Mouse (Mus musculus) kidney, adult 2 months (tissue): ENCODE data around the gene Vsig10l. TPM values are rescaled to one million over a fixed set of nuclear protein-coding genes. Genes with fewer than 3 reads are reported as not detected.

Experiments used
- DNase-seq: peaks from one replicate; pipeline ENCODE4 v3.0.0; 2021
- H3K27ac ChIP-seq: fragments of 200-500 bp; 2 replicates; pipeline ENCODE4 v1.5.1; 2012; ENCODE audit warnings: low read depth, low read length, control low read depth, inconsistent platforms; ENCODE audit not compliant: insufficient read depth
- H3K27me3 ChIP-seq: fragments of 200-500 bp; replicated peaks from 2 replicates; pipeline ENCODE4 v1.6.1; 2012; ENCODE audit warnings: mild to moderate bottlenecking, moderate library complexity, low read length, inconsistent platforms; ENCODE audit not compliant: control insufficient read depth, insufficient read depth
- H3K36me3 ChIP-seq: fragments of 200-500 bp; 2 replicates; pipeline ENCODE4 v1.6.1; 2012; ENCODE audit warnings: mild to moderate bottlenecking, moderate library complexity, low read length, inconsistent platforms; ENCODE audit not compliant: control insufficient read depth, insufficient read depth
- H3K4me1 ChIP-seq: fragments of 200-500 bp; 2 replicates; pipeline ENCODE4 v1.6.1; 2011; ENCODE audit warnings: low read length; ENCODE audit not compliant: control insufficient read depth, insufficient read depth
- H3K4me3 ChIP-seq: fragments of 200-500 bp; 2 replicates; pipeline ENCODE4 v1.5.1; 2011; ENCODE audit warnings: mild to moderate bottlenecking, low read depth, low read length, control low read depth; ENCODE audit not compliant: insufficient read depth
- CTCF ChIP-seq: fragments of 200-500 bp; conservative IDR thresholded peaks from 2 replicates; pipeline ENCODE4 v1.5.1; 2011; ENCODE audit warnings: low read depth, mild to moderate bottlenecking, control low read depth, low read length, moderate library complexity, mixed read lengths; ENCODE audit not compliant: insufficient read depth, insufficient read length
- POLR2A ChIP-seq: fragments of 200-500 bp; IDR thresholded peaks from one replicate; pipeline ENCODE4 v1.6.1; 2011; ENCODE audit warnings: low read depth, low read length, control low read depth
- WGBS: fragments of 180-500 bp; shearing (Covaris S2); methylation state at CpG from one replicate; pipeline ENCODE4 v1.1.7; 2018; 5-methylcytosine and 5-hydroxymethylcytosine counted together
- polyA plus RNA-seq: library from polyadenylated mRNA; depleted of rRNA; stranded (reverse); fragments of >200 nt; gene quantifications from 2 replicates; pipeline ENCODE4 v1.2.3, GENCODE M21; 2012; rRNA removed

The Vsig10l gene
- polyA plus RNA-seq, result 5.9 and 6.7 TPM in 2 replicates

DNA sequence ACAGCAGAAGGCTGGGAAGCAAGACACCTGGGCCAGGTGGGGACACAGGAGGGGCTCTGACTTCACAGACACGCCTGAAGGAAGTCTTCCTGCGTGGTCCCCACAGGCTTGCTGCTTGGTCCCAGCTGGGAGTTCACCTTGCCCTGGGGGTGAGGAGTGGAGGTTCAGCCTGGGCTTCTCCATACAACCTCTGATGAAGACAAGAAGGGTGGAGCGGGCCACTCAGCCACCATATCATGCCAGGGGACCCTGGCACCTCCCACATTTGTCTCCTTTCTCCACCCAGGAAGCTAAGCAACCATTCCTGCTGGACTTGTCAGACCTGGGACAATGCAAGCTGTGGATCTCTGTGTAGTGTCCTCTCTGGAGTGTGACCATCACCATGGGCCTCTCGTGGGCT is at the start of gene Vsig10l:
TSS of gene Vsig10l (plus strand) at position 301 of the 400 bp plus-strand sequence.
- Histone ChIP-seq H3K4me3 (no peak within 1 kb of the TSS), H3K36me3 (no peaks in the 10 kb centered on the region), H3K27me3 (no peaks in the 10 kb centered on the region), H3K4me1 (no peaks in the 10 kb centered on the region), H3K27ac (no peak within 1 kb of the TSS)
- WGBS, result 77% methylated on average over 4 of the region's 4 CpGs
- TF ChIP-seq POLR2A, result no peak
- no peak for TF ChIP-seq CTCF
- no peak for DNase-seq

DNA sequence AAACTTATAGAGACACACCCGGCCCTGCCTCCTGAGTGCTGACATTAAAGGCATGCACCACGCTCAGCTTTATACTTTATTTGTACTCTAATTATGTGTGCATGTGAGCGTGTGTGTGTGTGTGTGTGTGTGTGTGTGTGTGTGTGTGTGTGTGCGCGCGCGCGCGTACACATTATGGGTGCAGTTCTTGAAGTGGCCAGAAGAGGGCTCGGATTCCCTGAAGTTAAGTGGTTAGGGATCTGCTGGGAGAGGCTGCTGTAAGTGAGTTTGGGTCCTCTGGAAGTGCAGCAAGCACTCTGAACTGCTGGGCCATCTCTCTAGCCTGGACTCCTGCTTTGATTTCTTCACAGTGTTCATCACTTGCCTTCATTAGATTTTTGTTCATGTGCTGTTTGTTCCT is 45.7 kb upstream of the Vsig10l start:
- H3K4me3 ChIP-seq, result no peak overlapping the region
- TF ChIP-seq CTCF (no peak), POLR2A (no peak)
- WGBS, result 86% methylated on average over 10 of the region's 10 CpGs

DNA sequence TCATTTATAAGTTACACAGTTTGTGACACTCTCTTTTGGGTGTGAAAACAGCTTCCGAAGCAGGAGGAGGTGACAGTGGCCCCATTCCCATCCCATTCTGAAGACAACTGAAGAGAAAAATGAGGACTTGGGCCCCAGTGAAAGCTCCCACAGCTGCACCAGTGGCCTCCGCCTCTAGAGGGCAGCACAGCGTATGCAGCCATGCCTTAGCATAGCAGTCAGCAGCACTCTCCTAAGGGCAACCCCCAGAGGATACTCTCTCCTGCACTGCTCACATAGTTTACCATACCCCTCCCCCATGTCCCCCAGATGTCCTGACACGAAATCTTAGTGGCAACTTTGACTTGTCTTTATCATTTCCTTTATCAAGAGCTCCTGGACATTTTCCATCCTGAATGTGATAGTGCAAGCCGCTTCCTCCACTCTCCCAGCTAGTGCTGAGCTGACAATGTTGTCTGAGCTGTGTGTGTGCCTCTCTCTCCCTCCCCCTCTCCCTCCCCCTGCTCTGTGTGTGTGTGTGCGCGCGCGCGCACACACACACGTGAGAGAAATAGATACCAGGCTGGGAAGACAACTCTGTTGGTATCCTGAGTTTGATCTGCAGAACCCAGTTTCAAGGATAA is 39.8 kb upstream of the Vsig10l start:
- no peak overlapping the region for H3K4me3 ChIP-seq
- H3K4me1 ChIP-seq, result no peaks in the 10 kb centered on the region
- H3K36me3 ChIP-seq, result no peaks in the 10 kb centered on the region
- peak; percentile 87 for DNase-seq
- H3K27ac ChIP-seq, result no peak overlapping the region
- WGBS, result 19% methylated on average over 11 of the region's 11 CpGs
- no peaks in the 10 kb centered on the region for H3K27me3 ChIP-seq
- TF ChIP-seq POLR2A (no peak), CTCF (peak; percentile 99; the same call in 1 of the 2 replicates)

More for the DNA sequence above, 45.7 kb upstream of the Vsig10l start:
- Histone ChIP-seq H3K4me1 (no peaks in the 10 kb centered on the region), H3K36me3 (no peaks in the 10 kb centered on the region), H3K27me3 (no peaks in the 10 kb centered on the region), H3K27ac (no peak overlapping the region)
- no peak for DNase-seq

DNA sequence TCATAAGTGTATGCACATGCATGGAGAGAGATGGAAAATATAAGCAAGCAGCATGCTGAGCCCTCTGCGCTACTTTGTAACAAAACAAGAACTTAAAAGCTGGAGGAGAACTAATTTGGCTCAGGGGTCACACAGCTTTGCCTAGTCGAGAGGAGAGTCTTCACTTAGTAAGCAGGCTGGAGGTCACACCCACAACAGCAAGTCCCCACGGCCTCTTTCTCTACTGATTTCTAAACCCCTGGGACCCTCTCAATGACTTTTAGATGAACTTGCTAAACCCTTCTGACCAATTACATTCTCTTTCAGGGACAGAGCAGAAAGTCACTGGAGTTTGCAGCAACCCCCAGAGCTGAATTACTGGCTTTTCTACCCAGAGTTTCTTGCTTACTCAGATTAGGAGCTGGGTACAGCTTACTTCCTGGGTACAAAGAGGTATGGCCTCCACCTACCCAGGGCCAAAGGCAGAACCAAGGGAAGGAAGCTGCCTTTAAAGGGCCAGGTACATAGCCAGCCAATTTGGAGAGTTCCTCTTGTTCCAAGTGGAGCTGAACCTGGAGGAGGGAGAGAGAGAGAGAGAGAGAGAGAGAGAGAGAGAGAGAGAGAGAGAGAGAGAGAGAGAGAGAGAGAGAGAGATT is 38.8 kb upstream of the Vsig10l start:
- WGBS, result 67% methylated on average over 3 of the region's 3 CpGs

DNA sequence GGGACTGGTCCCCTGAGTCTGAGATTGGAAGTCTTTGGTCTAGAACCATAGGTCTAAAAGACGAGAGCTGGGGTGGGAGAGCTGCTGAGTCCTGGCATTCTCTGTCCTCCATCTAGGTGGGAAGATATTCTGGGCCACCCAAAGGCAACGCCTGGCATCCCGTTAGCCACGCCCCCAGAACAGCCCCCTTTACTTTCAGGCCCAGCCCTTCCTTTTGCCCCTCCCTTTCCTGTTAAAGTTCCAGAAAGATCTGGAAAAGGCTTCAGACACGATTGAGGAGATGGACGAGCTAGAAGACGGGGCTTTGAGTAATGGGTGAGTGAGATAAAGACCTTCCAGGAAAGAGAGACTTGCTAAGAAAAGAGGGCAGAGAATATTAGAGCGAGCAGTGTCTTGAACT is 35.5 kb upstream of the Vsig10l start, which contains the start of gene Lim2:
TSS of gene Lim2 (plus strand) at position 265 of the 400 bp plus-strand sequence.
- DNase-seq, result no peak
- H3K27me3 ChIP-seq, result no peaks in the 10 kb centered on the region
- no peak within 1 kb of the TSS for H3K27ac ChIP-seq
- H3K36me3 ChIP-seq, result no peaks in the 10 kb centered on the region
- no peaks in the 10 kb centered on the region for H3K4me1 ChIP-seq
- no peak for TF ChIP-seq CTCF
- WGBS, result 77% methylated on average over 8 of the region's 8 CpGs
- no peak within 1 kb of the TSS for H3K4me3 ChIP-seq

More for the DNA sequence above, 38.8 kb upstream of the Vsig10l start:
- no peaks in the 10 kb centered on the region for H3K4me1 ChIP-seq
- DNase-seq, result no peak
- TF ChIP-seq POLR2A, result no peak
- no peak for TF ChIP-seq CTCF
- H3K4me3 ChIP-seq, result no peak overlapping the region
- H3K27ac ChIP-seq, result no peak overlapping the region
- H3K27me3 ChIP-seq, result no peaks in the 10 kb centered on the region
- no peaks in the 10 kb centered on the region for H3K36me3 ChIP-seq

DNA sequence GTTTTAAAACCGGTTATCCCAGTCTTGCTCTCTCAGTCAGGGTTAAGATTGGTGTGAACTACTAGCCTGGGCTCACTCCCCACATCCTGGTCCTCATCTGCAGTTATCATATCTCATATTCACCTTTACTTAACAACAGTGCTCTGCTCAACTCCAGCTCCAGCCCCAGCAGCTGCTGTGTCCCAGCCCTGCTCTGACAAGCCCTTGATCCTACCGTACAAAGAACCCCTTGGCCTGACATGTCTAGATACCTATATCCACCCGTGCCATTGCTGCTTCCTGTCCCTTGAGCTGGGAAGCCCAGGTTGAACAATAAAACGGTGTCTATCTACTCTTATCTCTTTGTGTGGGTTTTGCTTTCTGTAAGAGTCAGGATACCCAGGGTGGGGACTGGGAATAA is 33.5 kb upstream of the Vsig10l start:
- Histone ChIP-seq H3K36me3 (no peaks in the 10 kb centered on the region), H3K4me3 (no peak overlapping the region), H3K27ac (no peak overlapping the region), H3K4me1 (no peaks in the 10 kb centered on the region), H3K27me3 (no peaks in the 10 kb centered on the region)
- no peak for DNase-seq
- TF ChIP-seq CTCF (no peak), POLR2A (no peak)
- 66% methylated on average over 4 of the region's 4 CpGs for WGBS

DNA sequence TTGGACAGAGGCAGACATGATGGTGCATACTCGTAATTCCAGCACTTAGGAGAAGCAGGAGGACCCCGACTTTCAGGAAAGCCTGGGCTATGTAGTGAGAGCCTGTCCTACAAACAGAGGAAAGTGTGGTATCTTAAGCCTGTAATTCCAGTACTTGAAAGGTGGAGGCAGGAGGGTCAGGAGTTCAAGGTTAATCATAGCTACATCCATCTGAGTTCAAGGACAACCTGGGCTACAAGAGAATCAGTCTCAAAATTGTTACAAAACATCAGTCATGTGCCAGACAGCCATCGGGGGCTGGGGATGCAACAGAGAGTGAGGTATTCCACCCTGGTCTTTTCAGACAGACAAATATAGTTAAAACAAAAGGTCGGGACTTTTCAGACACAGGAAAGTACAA is 30.1 kb upstream of the Vsig10l start:
- Histone ChIP-seq H3K4me3 (no peak overlapping the region), H3K27ac (no peak overlapping the region), H3K27me3 (no peaks in the 10 kb centered on the region), H3K36me3 (no peaks in the 10 kb centered on the region), H3K4me1 (no peaks in the 10 kb centered on the region)
- WGBS, result 80% methylated on average over 4 of the region's 4 CpGs
- DNase-seq, result no peak
- TF ChIP-seq CTCF (no peak), POLR2A (no peak)
